Mouse (Mus musculus) kidney, adult 2 months (tissue): ENCODE results near the gene Nsg2. TPM values are rescaled to one million over a fixed set of nuclear protein-coding genes. Genes with fewer than 3 reads are reported as not detected.
"Not testable (repeated sequence)": the region's sequence is repeated elsewhere in the genome, so short reads cannot be mapped to it uniquely, and the experiment has no call there.

Experiments
- DNase-seq: peaks from one replicate; pipeline ENCODE4 v3.0.0; 2021
- H3K27ac ChIP-seq: fragments of 200-500 bp; 2 replicates; pipeline ENCODE4 v1.5.1; 2012; ENCODE audit warnings: low read depth, low read length, control low read depth, inconsistent platforms; ENCODE audit not compliant: insufficient read depth
- H3K27me3 ChIP-seq: fragments of 200-500 bp; replicated peaks from 2 replicates; pipeline ENCODE4 v1.6.1; 2012; ENCODE audit warnings: mild to moderate bottlenecking, moderate library complexity, low read length, inconsistent platforms; ENCODE audit not compliant: control insufficient read depth, insufficient read depth
- H3K36me3 ChIP-seq: fragments of 200-500 bp; 2 replicates; pipeline ENCODE4 v1.6.1; 2012; ENCODE audit warnings: mild to moderate bottlenecking, moderate library complexity, low read length, inconsistent platforms; ENCODE audit not compliant: control insufficient read depth, insufficient read depth
- H3K4me1 ChIP-seq: fragments of 200-500 bp; 2 replicates; pipeline ENCODE4 v1.6.1; 2011; ENCODE audit warnings: low read length; ENCODE audit not compliant: control insufficient read depth, insufficient read depth
- H3K4me3 ChIP-seq: fragments of 200-500 bp; 2 replicates; pipeline ENCODE4 v1.5.1; 2011; ENCODE audit warnings: mild to moderate bottlenecking, low read depth, low read length, control low read depth; ENCODE audit not compliant: insufficient read depth
- CTCF ChIP-seq: fragments of 200-500 bp; conservative IDR thresholded peaks from 2 replicates; pipeline ENCODE4 v1.5.1; 2011; ENCODE audit warnings: low read depth, mild to moderate bottlenecking, control low read depth, low read length, moderate library complexity, mixed read lengths; ENCODE audit not compliant: insufficient read depth, insufficient read length
- POLR2A ChIP-seq: fragments of 200-500 bp; IDR thresholded peaks from one replicate; pipeline ENCODE4 v1.6.1; 2011; ENCODE audit warnings: low read depth, low read length, control low read depth
- WGBS: fragments of 180-500 bp; shearing (Covaris S2); methylation state at CpG from one replicate; pipeline ENCODE4 v1.1.7; 2018; 5-methylcytosine and 5-hydroxymethylcytosine counted together
- polyA plus RNA-seq: library from polyadenylated mRNA; depleted of rRNA; stranded (reverse); fragments of >200 nt; gene quantifications from 2 replicates; pipeline ENCODE4 v1.2.3, GENCODE M21; 2012

Nsg2 gene
- polyA plus RNA-seq, 1 experiment: 4.0 TPM

DNA sequence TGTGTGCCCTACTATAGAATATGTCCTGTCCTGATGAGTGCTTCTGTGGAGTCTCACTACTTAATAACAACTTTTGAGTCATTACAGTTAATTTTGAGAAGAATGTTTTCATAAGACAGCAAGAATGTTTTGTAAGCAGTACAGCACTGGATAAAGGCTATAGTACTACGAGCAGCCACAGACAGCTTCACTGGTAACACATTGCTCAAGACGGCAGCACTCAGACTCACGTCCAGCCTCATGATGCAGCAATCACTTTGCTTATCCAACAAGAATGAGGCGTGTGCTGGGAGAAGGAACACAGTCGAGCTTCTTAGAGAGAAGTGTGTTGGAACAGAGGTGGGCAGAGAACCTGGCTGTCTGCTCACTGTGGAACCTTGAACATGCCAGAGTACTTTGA, 24.1 kb upstream of the Nsg2 start:
- no peak for TF ChIP-seq POLR2A
- TF ChIP-seq CTCF: no peak
- Histone ChIP-seq H3K36me3 (no peaks in the 10 kb centered on the region), H3K4me1 (no peaks in the 10 kb centered on the region; the same call in 1 of the 2 replicates), H3K27me3 (no peaks in the 10 kb centered on the region), H3K27ac (no peak overlapping the region), H3K4me3 (no peak overlapping the region)
- WGBS: 59% methylated on average over 5 of the region's 5 CpGs
- no peak for DNase-seq

DNA sequence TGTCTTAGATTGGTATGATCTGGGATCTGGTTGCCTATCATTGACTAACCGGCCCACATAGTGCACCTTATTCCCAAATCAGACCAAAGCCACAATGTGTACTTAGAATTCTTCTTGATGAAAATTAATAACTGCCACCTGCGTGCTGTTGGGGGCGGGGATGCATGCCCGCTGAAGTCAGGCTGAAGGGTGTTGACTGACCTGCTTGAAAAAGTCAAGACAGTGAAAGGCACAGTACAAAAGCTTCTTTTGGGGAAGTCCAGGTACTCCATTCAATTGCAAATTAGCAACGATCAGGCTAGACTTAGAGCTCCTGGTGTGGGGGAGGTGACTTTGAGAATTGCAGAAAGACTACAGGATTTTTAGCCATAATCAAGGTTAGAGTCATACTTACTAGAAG, 20.2 kb upstream of the Nsg2 start:
- not testable (repeated sequence) for H3K36me3 ChIP-seq, H3K27me3 ChIP-seq, H3K27ac ChIP-seq, DNase-seq, H3K4me1 ChIP-seq, H3K4me3 ChIP-seq
- WGBS: 92% methylated on average over 5 of the region's 5 CpGs

DNA sequence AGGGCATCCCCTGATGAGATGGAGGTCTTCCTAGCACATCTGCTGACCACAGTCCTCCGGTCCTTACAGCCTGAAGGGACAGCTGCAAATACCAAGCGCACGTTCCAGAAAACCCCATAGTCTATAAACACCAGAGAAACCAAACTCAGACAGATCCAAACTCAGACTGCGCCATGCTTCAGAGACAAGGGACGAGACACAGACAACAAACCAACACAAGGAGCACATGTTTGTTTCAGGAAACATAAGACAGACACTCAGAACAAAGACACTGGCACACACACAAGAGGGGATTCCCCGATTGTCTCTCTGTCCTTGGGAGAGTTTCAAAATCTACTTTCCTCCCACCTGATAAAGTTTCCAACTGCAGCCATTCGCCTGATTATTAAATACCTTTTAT, 18.4 kb upstream of the Nsg2 start:
- no peaks in the 10 kb centered on the region for H3K27me3 ChIP-seq
- H3K27ac ChIP-seq: no peak overlapping the region
- no peak overlapping the region for H3K4me3 ChIP-seq
- no peaks in the 10 kb centered on the region for H3K4me1 ChIP-seq
- H3K36me3 ChIP-seq: no peaks in the 10 kb centered on the region
- 93% methylated on average over 7 of the region's 7 CpGs for WGBS
- no peak for DNase-seq
- TF ChIP-seq POLR2A: no peak
- TF ChIP-seq CTCF: no peak

DNA sequence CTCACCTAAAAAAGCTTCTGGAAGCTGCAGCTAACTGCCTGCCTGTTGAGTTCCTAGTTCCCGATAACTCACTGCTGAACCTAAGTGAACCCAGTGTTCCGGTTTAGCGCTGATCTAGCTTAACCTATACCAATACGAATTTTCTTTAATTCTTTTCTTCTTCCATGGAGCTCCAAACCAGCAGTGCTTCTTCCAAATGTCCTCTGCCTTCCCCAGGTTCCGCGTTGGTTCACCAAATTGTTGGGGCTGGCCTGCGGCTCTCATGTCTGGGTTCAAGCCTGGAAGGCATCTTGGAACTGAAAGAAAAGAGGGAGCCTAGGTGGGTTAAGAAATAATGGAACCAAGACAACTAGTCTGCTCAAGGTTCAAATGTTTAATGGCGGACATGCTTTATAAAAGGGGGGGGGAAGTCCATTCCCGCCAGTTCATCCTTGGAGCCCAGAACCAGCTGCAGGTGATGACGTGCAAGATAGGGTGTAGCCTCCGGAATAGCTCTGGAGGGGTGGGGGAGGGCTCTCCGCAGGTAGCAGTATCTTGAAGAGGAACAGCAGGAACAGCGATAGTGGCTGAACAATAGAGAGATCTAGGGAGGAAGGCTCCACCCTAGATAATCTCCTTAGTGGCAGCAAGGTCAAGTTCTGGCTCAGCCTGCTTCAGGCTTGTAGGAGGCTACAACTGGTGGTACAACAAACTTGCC, 17.9 kb upstream of the Nsg2 start:
- DNase-seq, H3K27me3 ChIP-seq, H3K4me1 ChIP-seq, H3K27ac ChIP-seq, H3K36me3 ChIP-seq, H3K4me3 ChIP-seq: not testable (repeated sequence)
- WGBS: 86% methylated on average over 13 of the region's 13 CpGs

DNA sequence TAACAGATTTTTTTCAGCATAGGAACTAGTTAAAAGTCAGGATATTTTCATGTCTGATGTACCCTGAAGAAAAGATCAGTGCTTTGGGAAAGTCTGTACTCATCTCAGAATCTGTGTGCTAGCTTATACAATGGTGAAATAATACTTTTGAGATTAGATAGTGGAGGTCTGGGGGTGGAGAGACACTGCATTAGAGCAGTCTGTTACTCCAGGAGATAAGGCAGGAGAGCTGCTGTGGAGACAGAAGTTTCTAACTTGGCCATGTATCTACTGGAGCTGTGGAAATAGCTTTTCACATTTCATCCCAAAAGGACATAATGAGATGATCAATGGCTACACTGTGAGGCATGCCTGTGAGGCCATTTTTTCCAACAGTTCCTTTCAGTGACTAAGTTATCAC, 17.0 kb upstream of the Nsg2 start:
- no peak for TF ChIP-seq CTCF
- TF ChIP-seq POLR2A: no peak
- Histone ChIP-seq H3K36me3 (no peaks in the 10 kb centered on the region), H3K27me3 (no peaks in the 10 kb centered on the region), H3K4me1 (no peaks in the 10 kb centered on the region), H3K27ac (no peak overlapping the region), H3K4me3 (no peak overlapping the region)
- DNase-seq: no peak

DNA sequence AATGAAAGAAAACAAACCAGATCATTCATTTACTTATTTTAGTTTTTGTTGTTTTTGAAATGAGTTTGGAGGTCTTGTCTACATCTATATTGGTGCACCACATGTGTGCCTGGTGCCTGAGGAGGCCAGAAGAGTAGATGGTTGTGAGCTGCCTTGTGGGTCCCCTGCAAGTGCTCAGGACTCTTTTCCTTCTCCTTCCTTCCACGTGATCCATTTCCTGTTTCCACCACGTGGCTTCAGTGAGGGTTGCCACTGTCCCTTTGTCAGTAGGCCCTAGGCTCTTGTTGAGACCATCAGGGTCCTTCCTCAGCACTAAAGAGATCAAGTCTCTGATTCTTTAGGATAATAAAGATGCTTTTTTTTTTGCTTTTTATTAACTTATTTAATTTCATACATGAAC, 15.5 kb upstream of the Nsg2 start:
- no peaks in the 10 kb centered on the region for H3K4me1 ChIP-seq
- H3K27me3 ChIP-seq: no peaks in the 10 kb centered on the region
- no peaks in the 10 kb centered on the region for H3K36me3 ChIP-seq
- TF ChIP-seq CTCF: no peak
- no peak for TF ChIP-seq POLR2A
- H3K4me3 ChIP-seq: no peak overlapping the region
- H3K27ac ChIP-seq: no peak overlapping the region
- 66% methylated on average over 2 of the region's 2 CpGs for WGBS
- no peak for DNase-seq

DNA sequence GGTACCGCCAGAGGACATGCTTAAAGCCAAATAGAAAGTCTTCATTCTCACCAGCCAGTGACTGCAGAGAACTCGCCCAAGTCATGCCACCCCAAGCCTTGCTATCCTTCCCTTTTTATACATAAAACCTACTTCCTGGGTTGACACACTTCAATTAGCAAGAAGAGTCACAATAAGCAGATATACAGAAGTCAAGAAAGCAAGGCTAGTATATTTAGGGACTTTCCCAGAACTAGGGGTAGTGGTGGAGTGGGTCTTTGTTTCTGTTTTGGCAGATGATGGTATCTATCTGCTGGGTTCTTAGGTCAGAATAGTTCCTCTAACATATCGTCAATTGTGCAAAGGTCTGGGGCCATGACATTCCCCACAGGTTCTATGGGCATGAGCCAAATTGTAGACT, 7.7 kb upstream of the Nsg2 start:
- DNase-seq: no peak
- Histone ChIP-seq H3K4me1 (no peaks in the 10 kb centered on the region), H3K4me3 (no peak overlapping the region), H3K27ac (no peak overlapping the region), H3K27me3 (no peaks in the 10 kb centered on the region), H3K36me3 (no peaks in the 10 kb centered on the region)
- no peak for TF ChIP-seq POLR2A
- TF ChIP-seq CTCF: no peak
- 85% methylated on average over 3 of the region's 3 CpGs for WGBS

DNA sequence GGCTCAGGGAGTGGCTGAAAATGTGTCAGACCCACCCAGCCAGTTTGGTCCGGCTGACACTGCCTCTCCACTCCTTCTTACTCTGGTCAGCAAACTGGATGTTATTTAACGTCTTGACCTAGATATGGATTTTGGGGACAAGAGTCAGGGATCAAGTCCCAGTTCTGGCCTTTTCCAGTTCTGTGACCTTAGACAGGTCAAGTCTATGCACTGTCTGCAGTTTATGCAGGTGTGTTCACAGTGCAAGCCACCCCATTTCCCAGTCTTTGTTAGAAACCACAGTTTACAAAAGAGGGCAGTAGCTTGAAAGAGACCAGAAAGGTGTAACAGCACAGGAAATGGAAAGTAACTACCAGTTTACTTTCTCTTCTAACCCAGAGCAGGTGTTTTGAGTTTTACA, 547 bp upstream of the Nsg2 start:
- TF ChIP-seq POLR2A: no peak
- TF ChIP-seq CTCF: no peak
- Histone ChIP-seq H3K36me3 (no peaks in the 10 kb centered on the region), H3K27me3 (no peaks in the 10 kb centered on the region), H3K4me3 (no peak overlapping the region), H3K4me1 (peaks cover 4% of the 10 kb centered on the region; the same call in 1 of the 2 replicates), H3K27ac (no peak overlapping the region)
- 52% methylated on average over 2 of the region's 2 CpGs for WGBS
- no peak for DNase-seq
